Mouse (Mus musculus): ENCODE results near the gene Lrrc72.
"Not testable (repeated sequence)": the region's sequence is repeated elsewhere in the genome, so short reads cannot be mapped to it uniquely, and the experiment has no call there.

Gene Lrrc72

DNA sequence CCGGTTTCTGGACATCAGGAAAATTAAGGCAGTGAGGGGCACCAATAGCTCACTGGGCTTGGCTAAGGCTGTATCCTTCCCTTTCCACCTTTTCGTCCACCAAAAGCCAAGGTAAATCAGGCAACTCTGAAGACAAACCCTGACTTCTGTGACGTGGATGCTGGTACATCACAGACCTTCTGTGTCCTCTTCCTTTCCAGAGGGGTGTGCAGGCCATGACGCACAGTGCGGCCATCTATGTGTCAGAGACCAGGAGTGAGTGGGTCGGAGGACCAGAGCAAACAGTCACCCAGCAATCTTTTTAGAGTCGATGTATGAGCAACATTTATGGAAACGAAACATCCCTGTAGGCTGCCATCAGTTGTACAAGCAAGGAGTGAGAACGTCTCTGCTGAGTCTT is at the start of gene Lrrc72:
TSS of gene Lrrc72 (minus strand) at position 101 of the 400 bp plus-strand sequence.
- DNase-seq (ENCODE audit: low spot score in 2 of 2), result no peak

DNA sequence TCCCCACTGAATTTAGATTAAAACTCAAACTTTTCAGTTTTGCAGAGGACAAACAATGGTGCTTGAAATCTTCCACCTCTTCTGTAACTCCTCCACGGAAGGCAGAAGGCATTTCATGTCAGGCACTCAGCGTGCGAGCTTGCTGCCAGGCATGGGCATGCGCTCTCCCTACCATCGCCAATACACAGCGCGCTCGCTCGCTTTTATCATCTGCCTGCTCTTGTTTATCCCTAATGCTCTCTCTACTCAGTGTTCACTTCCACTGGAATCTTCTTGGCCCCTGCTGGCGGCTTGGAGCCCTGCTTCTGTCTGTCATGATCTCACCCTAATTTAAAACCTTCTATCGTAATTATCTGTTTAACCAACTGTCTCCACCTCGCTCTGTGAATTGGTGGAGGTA is 49.1 kb upstream of the Lrrc72 start:
- no peak for DNase-seq (ENCODE audit: low spot score in 2 of 2)

GRCm38 (mm10) chr12:36291346-36291745 is 38.1 kb upstream of the Lrrc72 start:
- DNase-seq (ENCODE audit: low spot score in 2 of 2), result no peak

DNA sequence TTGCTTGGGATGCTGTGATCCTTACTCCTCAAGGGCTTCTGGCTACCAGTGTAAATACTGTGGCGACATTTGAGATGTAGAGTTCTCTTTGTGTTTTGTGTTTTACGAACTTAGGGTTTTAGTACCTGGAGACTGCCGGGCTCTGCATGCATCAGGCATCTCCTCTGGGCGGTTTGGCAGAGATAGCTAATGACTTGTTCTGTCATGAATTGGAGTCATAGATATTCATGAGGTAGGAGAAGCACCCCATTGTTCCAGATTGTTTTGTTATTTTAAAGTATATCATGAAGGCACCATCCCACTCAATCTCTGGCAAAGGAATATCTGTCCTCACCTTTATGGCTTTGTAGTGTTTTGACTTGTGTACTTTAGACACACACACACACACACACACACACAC is 37.3 kb upstream of the Lrrc72 start:
- no peak for DNase-seq (ENCODE audit: low spot score in 2 of 2)

DNA sequence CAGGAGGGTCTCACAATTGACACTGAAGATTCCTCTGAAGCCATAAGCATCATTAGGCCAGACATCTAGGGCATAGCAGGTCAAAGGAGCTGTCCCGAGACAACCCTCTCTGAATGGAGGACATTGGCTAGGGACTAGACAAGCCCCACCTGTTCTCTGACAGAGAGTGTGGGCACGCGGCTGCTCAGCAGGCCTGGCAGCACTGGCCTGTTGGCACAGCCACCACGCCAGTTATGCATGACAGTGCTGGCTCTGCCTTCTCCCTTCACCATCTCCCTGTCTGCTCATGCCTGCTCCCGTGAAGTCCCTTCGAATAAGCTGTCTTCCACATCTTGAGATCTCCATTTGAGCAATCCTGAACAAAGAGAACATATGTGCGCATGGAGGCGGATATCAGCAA is 36.4 kb upstream of the Lrrc72 start:
- peak in 1 of 2 experiments; percentile 57 for DNase-seq (ENCODE audit: low spot score in 2 of 2)

DNA sequence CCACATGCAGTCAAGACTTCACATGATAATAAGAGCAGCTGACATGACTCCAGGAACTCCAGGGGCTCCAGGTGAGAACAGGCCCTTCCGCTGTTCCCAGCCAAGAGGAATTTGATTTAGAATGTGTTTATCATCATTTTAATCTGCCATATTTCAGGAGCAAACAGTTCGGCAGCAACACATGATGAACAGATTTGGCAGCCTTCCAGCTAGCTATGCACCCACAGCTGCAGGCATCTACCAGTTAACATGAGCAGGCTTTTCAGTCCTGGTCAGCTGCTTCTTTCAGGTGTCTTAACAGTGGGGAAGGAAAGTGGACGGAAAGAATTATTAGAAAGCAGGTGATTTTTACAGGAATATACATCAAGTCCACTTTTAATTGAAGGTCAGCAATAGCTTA is 21.6 kb upstream of the Lrrc72 start:
- no peak for DNase-seq (ENCODE audit: low spot score in 2 of 2)

- no peak for DNase-seq (ENCODE audit: low spot score in 2 of 2)
Measured at GRCm38 (mm10) chr12:36267670-36268246, 14.6 kb upstream of the Lrrc72 start.

DNA sequence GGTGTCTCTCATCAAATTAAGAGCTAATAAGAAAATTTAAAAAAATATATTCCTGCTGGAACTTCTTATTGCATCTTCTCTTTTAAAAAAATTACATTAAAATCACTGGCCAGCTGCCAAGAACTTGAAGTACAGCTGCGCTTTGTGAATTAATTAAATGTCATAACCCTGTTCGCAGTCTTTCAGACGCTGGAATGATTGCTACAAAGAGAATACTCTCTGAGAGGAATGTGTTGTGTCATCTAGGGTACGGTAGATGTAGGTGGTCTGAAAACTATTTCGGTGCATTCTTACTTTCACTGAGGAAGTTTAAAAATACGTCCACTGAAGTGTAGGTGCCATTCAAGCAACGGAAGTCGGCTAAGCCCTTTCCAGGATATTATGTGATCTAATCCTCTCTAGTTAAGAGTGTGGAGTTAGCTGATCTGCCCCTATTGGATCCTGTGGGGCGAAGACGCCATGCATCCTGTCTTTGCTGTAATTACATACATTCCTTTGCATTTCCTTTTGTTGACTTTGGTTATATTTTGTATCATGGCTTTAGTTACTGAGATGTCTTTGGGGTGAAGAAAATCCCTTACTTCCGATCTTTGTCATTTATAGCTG is 9.0 kb upstream of the Lrrc72 start:
- DNase-seq (ENCODE audit: low spot score in 2 of 2), result no peak

- peak in 1 of 2 experiments; percentile 3 for DNase-seq (ENCODE audit: low spot score in 2 of 2)
Measured at GRCm38 (mm10) chr12:36255413-36255812, 2.2 kb upstream of the Lrrc72 start.

- DNase-seq (ENCODE audit: low spot score in 2 of 2), result no peak
Measured at GRCm38 (mm10) chr12:36241171-36241570, 12.0 kb downstream of the Lrrc72 start.

- no peak for DNase-seq (ENCODE audit: low spot score in 2 of 2)
Measured at GRCm38 (mm10) chr12:36231386-36231785, 21.8 kb downstream of the Lrrc72 start.

DNA sequence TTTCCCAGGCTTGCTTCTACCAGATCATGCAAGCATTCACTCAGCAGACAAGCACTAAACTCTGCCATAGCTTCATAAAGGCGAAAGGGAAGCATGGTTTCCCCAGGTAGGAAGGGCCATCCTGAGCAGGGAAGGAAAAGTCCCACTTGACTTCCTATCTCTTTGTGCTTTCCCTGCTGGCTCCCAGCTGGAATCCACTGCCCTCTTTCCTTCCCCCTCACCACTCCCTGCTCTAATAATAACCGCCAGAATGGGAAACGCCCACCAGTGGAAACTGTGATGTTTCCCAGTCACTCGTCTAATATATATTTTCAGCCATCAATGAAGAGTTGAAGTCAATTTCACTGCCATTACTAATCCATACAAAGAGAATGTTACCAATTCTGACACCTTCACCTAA is 28.8 kb downstream of the Lrrc72 start:
- DNase-seq (ENCODE audit: low spot score in 2 of 2), result no peak

GRCm38 (mm10) chr12:36216905-36217304 is 36.3 kb downstream of the Lrrc72 start:
- DNase-seq (ENCODE audit: low spot score in 2 of 2), result no peak

DNA sequence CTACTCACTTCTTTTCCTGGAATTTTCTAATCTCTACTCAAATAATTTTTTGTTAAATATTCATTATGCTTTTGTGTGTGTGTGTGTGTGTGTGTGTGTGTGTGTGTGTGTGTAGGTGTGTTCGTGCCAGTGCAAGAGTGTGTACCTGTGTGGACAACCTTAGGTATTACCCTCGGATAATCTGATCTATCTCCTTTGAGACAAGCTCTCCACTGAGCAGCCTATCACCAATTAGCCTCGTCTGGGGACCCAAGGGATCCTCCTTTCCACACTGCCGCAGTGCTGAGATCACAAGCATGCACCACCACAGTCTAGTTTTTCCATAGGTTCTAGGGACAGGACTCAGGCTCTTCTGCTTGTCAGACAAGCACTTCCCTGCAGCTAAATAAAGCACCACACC is 37.0 kb downstream of the Lrrc72 start:
- DNase-seq (ENCODE audit: low spot score in 2 of 2), result no peak

GRCm38 (mm10) chr12:36215149-36215480 is 38.1 kb downstream of the Lrrc72 start:
- DNase-seq (ENCODE audit: low spot score in 2 of 2), result peak in 1 of 2 experiments; percentile 39

DNA sequence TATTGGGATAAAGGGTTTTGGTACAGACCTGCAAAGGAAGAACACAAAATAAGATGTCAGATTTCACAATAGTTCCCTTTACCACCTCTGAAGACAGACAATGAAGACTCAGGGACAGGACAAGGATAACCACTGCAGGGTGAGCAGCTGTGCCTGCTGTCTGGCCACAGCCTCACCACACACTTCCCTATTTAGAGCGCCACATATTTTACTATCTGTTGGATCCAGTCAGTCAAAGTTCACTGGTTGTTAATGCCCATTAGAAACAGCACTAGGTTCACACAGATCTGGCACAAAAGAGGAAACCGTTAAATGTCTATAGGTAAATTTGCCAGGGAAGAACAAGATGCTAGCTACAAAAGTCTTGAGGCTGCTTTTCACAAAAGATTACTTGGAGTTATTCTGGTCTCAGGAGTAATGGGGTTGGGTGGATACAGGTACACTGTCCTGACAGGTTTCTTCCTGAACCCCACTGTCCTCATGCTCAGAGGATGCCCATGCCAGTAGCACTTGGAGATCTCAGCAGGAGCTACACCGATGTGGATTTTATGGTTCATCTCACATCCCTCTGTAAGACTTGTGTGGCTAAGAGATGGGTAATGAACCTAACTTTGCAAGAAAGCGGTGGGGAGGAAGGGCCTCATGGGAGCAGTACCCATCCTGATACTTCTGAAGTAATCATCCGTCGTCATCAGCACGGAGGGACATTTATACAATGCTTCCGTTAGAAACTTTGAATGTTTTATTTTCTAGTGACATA is 38.6 kb downstream of the Lrrc72 start:
- DNase-seq (ENCODE audit: low spot score in 2 of 2), result no peak

- DNase-seq (ENCODE audit: low spot score in 2 of 2), result no peak
Measured at GRCm38 (mm10) chr12:36210096-36210495, 43.1 kb downstream of the Lrrc72 start.

DNA sequence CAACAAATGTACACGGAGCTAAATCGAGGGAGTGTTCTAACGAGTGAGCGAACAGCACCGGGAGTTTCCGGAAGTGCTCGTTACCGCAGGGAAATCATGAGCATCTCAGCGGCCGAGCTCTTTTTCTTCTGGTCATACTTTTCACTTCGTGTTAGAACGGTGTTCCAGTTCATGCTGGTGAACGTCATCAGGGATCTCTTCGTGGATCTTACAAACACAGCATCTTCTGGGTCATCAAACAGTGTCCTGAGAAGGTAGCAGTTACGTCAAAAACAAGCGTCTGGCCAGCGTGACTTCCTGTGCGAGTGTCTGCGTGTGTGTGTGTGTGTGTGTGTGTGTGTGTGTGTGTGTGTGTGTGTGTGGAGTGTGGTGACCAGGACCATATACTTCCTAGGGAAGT is 44.7 kb downstream of the Lrrc72 start:
- no peak for DNase-seq (ENCODE audit: low spot score in 2 of 2)

- DNase-seq (ENCODE audit: low spot score in 2 of 2), result no peak
Measured at GRCm38 (mm10) chr12:36207800-36208148, 45.4 kb downstream of the Lrrc72 start.

DNA sequence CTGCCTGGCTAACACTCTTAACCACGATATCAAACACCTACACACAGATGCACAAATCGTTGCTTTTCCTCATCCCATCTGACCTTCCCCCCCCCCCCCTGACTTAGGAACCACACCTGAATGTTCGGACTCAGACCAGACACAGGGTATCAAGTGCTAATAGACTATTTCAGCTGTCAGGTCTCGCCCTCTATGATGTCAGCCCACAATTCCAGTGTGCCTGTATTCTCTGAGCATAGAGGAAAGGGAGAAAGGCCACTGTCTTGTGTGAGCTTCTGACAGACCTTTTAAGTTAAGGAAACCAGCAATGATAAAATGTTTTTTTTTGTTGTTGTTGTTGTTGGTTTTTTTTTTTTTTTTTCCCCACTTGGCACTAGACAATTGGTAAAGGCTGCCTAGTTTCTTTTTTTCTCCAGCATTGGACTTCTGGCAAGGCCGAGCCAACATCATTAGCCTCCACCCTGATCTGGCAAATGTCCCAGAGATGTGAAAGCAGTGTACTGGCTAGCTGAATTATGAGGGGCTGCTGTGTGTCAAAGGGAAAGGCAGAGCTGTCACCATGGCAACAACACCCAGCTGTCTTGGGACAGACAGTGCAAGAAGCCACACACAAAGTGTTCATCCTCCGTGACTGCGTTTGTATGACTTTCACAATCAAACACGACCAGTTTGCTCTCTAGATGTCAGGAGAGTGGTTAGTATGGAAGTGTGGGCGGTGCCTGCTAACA is 46.0 kb downstream of the Lrrc72 start:
- DNase-seq (ENCODE audit: low spot score in 2 of 2), result peak; percentile 31 to 54

DNA sequence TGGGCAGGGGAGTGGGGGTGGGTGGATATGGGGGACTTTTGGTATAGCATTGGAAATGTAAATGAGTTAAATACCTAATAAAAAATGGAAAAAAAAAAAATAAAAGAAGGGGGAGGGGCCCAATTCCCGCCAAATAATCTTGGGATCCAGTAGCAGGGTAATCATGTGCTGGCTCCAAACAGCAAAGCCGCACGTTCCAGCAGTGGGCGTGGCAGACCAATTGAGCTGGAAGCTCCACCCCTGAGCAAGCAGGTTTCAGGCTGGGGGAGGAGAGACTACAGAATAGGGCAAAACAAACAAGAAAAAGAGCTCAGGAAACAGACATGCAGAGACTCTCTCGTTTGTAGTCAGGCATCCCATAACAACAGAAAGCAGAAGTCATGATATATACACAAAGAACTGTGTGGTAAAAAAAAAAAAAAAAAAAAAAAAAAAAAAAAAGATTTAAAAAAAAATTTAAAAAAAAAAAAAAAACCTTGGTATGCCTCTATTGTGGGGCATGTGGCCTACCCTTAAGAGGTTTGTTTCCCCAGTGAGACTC is 47.5 kb downstream of the Lrrc72 start:
- not testable (repeated sequence) for DNase-seq (ENCODE audit: low spot score in 2 of 2)

DNA sequence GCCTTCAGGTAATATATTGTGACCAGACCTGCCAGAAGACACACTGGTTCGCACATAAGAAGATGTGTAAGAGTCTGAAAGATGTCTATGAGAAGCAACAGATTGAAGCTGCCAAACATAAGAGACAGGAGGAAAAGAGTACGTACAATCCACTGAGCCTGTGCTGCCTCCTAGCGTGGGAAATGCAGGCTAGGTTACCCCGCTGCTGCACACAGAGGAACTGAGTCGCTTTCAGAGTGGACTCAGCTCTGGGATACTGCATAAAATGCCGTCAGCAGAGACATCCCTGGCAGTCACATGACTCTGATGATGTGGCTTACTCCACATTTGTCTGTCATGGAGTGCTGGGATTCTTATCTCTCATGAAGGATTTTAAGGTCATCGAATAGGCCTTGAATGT is 58.2 kb downstream of the Lrrc72 start:
- no peak for DNase-seq (ENCODE audit: low spot score in 2 of 2)

Data from cerebellum, postnatal 4 days (tissue).